Mouse (Mus musculus) right cerebral cortex, postnatal 10 days (tissue): ENCODE data around the gene Gm527.

Source experiments
- DNase-seq, 2 experiments: peaks; one replicate each; pipeline ENCODE4 v3.0.0; 2021; ENCODE audit warnings: low spot score in 2 of 2

Gm527 gene

DNA sequence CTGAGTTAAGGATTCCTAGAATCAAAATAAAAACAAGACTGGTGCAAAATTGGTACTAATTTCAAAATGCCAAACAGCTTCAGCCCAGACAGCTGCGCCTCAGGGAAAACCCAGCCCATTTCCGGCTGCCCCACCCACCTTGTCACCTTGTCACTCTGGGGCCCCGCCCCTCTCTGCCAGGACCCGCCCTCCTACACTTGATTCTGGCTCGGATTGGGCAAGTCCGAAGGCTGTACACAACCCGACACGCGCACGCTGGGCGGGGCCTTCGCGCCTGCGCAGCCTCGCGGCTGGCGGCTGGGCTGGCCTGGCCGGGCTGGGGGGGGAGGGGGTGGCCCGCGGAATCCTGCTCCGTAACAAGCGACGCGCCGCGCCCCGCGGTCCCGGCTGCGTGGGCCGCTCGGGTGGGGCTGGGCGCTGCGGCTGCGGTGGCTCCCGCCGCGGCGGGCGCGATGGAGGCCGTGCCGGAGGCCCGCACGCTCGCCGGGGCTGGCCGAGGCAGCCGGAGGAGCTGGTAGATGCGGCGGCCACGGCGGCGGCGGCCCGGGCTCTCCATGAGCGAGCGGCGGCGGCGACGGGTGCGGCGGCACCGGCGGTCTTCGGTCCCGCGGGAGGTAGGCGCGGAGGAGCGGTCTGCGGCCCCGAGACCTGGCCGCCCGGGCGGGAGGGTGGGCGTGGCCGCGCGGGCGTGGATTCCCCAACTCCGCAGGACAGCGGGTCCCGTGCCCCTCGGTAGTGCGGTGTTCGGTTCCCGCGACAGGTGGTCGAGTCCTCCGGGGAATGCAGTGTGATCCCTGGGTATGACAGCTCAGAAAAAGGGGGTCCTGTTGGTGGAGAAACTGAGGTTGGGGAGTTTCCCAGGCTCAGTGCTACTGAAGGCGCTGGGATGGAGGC lies at the start of gene Gm527:
Gm527 (plus strand) TSS at position 329 of the 894 bp plus-strand sequence.
- DNase-seq: peak; percentile 96 to 97

DNA sequence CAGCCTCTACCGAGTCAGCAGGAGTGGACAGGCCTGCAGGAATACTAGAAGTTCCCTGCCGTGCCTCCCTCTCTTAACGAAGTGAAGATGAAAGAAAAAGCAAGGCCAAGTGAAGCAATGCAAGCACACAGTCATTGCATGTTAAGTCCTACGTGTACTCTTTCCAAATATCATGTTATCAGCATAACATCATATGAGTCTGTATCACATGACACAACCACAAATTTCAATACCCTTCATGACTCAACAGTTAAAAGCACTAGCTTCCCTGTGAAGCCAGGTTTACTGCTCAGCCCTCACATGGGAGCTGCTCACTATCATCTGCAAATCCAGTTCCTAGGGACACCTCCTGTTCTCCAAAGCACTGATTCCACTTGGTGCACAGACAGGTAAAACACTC lies 46.6 kb upstream of the Gm527 start:
- no peak for DNase-seq

- peak; percentile 53 to 85 for DNase-seq
Measured at GRCm38 (mm10) chr12:64897060-64897730, 20.5 kb upstream of the Gm527 start.

DNA sequence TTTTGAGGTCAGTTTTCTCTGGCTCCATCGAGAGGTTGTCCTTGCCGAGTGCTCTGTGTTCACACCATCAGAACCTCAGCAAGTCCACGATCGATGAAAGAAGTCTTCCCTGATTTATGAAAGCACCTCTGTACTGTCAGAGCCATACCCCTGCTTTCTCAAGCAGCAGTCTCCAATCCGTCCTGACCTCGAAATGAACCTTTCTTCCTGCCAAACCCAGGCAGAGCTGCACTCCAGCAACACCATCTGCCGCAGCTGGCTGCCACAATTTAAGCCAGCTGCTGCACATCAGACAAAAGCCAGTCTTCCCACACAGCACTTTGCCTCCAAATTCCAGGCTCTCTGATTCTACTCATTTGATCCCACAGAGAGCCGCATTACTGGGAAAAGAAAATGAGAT lies 15.2 kb upstream of the Gm527 start:
- peak; percentile 30 to 51 for DNase-seq

DNA sequence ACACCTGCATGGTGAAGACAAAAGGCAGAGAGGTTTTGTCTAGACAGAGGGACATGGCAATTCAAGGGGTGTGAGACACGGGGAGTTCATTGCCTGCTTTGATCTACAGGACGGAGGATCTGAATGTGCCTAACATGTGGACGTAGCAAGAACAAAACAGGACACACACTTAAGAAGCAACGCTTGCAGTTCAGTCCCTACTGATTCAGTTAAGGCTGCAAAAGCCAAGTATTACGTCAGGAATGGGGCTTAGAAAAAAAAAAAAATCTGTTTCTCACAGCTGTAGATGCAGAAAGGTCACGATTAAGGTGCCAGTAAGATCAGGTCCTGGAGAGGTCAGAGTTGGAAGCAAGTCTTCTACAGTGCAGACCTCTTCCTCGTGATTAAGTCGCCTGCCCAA lies 14.5 kb upstream of the Gm527 start:
- no peak for DNase-seq

- no peak for DNase-seq
Measured at GRCm38 (mm10) chr12:64912996-64913395, 4.7 kb upstream of the Gm527 start.

DNA sequence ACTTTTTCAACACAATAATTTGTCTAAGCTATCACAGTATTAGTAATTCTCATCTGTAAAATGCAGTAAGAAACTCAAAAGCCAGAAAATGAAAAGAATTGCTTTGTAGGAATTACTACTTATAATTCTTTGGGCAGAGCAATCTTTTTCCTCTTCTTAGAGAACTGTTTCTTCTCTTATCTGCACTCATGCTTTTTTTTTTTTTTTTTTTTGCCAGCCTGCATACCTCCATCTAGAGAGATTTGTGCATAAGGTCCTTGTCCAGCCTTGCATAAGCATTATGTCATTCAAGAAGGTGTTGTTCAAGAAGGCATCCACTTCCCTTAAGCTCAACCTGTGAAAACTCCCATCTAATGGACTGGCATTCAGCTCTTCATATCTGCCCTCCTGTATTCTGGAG lies 971 bp upstream of the Gm527 start:
- DNase-seq: no peak

GRCm38 (mm10) chr12:64937493-64937892 lies 19.8 kb downstream of the Gm527 start:
- no peak for DNase-seq

DNA sequence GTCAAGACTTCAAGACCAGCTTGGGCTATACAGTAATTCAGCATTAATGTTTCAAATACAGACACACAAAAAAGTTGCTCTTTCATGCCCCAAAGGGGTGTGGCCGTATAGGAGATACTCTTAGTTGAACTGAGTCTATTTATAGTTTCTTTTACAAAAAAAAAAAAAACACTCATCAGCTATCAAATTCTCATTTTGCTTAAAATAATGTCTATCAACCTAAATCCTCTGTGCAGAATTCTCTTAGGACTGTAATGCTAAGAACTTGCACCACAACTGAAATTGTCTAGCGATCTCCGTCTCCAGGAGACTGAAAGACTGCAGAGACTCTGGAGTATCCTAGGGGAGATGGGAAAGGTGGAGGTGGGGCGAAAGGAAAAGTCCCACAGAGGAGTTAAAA lies 46.9 kb downstream of the Gm527 start:
- DNase-seq: no peak

GRCm38 (mm10) chr12:64965124-64966026 lies 47.7 kb downstream of the Gm527 start, which contains the start of the genes Klhl28 and Togaram1:
Gene Klhl28 (minus strand): TSS chr12:64965534.
Gene Togaram1 (plus strand): TSS chr12:64965804.
- peak; percentile 100 for DNase-seq

DNA sequence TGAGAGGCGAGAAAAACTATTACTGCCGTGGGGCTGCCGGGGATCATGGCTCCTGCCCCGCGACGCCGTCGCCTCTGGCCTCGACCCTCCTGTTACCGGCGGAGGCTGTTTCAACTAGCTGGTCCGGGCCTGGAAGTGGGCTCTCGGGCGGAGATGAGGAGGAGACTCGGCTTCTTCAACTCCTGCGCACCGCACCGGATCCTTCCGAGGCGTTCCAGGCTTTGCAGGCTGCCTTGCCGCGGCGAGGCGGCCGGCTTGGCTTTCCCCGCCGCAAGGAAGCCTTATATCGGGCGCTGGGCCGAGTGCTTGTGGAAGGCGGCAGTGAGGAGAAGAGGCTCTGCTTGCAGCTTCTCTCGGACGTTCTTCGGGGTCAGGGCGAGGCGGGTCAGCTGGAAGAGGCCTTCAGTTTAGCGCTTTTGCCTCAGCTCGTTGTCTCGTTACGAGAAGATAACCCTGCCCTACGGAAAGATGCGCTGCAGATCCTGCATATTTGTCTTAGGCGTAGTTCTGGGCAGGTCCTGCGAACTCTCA lies 48.5 kb downstream of the Gm527 start:
- peak; percentile 67 to 74 for DNase-seq

- DNase-seq: peak in 1 of 2 experiments; percentile 28
Measured at GRCm38 (mm10) chr12:64966652-64967435, 49.1 kb downstream of the Gm527 start.

- DNase-seq: peak; percentile 30 to 39
Measured at GRCm38 (mm10) chr12:64967470-64967869, 49.8 kb downstream of the Gm527 start.

GRCm38 (mm10) chr12:64968067-64968466 lies 50.4 kb downstream of the Gm527 start:
- no peak for DNase-seq

- no peak for DNase-seq
Measured at GRCm38 (mm10) chr12:64971399-64971798, 53.7 kb downstream of the Gm527 start.

DNA sequence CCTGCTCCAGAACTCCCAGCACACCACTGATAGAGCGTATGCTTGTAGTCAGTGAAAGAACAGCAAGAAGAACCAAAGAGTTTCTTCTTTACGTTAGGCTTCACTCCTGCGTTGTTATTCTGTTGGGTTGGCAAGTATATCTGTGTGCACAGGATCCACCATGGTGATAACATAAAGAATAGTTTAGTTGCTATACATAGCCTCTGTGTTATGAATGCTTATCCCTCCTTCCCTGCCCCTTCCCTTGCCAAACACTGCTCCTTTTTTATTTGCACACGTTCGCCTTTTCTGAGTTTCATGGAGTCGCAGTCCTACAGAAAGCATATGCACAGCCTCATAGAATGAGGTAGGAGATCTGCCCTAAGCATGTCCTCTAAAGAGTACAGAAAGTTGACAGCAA lies 54.4 kb downstream of the Gm527 start:
- no peak for DNase-seq
